Mouse (Mus musculus): ENCODE measurements at regions not wholly inside any gene's neighbourhood (a gene's known extent, or its start where the extent isn't known, plus 50 kb on each side); places are given as distances from the start of the nearest gene placed in this dataset.
A peak's percentile ranks its signal among the peaks of the same experiment; 100 is the strongest.
"Not testable (repeated sequence)": the region's sequence is repeated elsewhere in the genome, so short reads cannot be mapped to it uniquely, and the experiment has no call there.

GRCm38 (mm10) chr13:97376232-97376523, 135.3 kb downstream of the Enc1 start:
- DNase-seq (ENCODE audit: low spot score in 2 of 2) = no peak
- Histone ChIP-seq H3K27ac (no peak overlapping the region), H3K4me3 (no peak overlapping the region)
- no peak for TF ChIP-seq CTCF (conservative IDR thresholded peaks at IDR 0.05)

DNA sequence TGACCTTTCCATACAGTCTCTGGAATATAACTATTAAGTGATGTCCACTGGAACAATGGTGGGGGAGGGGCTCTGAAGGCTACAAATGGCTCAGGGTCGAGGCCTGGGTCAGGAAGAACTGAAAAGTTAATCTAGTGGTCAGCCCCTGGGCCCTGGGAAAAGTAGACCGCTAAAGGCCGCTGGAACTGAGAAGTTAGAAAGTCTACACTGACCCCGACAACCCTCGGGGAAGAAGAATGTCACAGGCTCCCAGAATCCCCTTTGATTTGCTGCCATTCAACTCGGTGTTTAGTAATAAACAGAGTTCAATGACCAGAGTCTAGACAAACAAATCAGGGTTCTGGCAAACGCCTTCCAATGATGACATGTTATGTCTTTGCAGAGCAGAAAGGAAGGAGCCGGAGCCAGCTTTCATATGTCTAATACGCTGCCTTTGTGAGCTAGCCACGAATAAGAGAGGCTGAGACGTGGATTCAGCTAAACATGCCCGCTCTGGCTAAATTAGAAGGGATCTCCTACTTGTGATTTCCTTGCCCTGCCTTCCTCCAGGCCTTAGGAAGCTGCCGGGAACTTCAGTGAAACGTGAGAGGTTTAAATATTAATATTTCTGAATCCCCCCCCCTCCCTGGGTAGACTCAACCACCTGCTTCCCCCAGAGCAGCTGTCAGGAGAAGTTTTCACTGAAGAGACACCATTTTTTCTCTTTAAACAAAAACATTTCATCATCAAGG, 134.8 kb downstream of the Enc1 start:
- Histone ChIP-seq H3K4me3 (no peak overlapping the region), H3K27ac (0 out of 2 replicates have a peak overlapping the region, but pooled peaks have one; percentile 14)
- no peak for TF ChIP-seq CTCF (conservative IDR thresholded peaks at IDR 0.05)
- DNase-seq (ENCODE audit: low spot score in 2 of 2) = no peak

DNA sequence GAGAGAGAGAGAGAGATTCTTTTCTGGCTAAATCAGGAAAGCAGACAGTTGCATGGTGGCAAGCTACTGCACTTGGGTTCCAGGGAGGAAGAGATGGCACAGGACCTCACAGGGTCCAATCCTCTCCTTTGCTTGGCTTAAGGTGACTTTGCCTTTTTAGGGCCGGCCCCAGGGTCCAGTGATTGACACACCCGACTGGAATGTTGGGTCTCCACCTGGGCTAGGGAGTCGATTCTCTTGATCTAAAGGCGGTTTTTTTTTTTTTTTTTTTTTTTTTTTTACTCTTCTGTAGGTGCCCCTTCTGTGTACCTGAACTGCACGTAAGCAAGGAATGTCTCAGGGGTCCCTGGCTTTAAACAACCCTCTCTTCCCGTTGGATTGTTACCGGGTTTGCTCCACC, 131.4 kb downstream of the Enc1 start:
- DNase-seq (ENCODE audit: low spot score in 2 of 2) = no peak
- Histone ChIP-seq H3K27ac (no peak overlapping the region), H3K4me3 (no peak overlapping the region)
- no peak for TF ChIP-seq CTCF (conservative IDR thresholded peaks at IDR 0.05)

DNA sequence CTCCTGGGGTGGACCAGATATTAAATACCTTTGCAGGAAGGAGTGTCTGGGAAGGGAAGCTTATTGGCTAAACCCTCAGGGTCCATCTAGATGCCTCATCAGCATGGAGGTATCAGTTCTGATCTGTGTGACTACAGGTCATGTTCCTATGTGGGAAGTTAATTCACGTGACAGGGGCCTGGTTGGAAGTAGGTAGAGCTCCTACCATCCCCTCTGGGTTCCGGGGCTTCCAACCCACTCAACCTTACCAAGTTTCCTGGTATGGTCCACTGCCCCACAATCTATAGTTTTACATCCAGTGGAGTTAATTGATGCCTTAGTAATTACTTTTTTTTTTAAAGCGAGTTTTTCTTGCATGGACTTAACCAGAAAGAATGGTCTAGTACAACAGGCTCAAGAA, 130.3 kb downstream of the Enc1 start:
- Histone ChIP-seq H3K4me3 (no peak overlapping the region), H3K27ac (no peak overlapping the region)
- no peak for DNase-seq (ENCODE audit: low spot score in 2 of 2)
- no peak for TF ChIP-seq CTCF (conservative IDR thresholded peaks at IDR 0.05)

DNA sequence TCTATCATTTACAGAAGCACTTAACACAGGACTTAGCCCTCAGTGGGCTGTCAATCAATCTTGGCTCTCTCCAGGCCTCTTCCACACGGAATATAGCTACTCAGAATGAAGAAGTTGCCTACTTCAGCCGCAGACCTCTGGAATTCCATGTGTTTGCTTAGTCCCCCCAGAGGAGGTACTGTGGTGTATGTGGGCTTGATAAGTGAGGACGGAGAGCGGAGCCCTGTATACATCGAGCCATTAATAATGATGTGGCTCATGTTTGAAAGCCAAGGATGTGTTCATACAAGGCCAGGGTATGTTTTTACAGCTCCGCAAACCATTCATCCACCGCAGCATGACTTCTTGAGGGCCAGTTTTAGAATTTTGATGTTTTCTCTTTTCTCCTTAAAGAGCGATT, 125.8 kb downstream of the Enc1 start:
- no peak for DNase-seq (ENCODE audit: low spot score in 2 of 2)
- TF ChIP-seq CTCF (conservative IDR thresholded peaks at IDR 0.05) = no peak
- no peak overlapping the region for H3K27ac ChIP-seq
- no peak overlapping the region for H3K4me3 ChIP-seq

DNA sequence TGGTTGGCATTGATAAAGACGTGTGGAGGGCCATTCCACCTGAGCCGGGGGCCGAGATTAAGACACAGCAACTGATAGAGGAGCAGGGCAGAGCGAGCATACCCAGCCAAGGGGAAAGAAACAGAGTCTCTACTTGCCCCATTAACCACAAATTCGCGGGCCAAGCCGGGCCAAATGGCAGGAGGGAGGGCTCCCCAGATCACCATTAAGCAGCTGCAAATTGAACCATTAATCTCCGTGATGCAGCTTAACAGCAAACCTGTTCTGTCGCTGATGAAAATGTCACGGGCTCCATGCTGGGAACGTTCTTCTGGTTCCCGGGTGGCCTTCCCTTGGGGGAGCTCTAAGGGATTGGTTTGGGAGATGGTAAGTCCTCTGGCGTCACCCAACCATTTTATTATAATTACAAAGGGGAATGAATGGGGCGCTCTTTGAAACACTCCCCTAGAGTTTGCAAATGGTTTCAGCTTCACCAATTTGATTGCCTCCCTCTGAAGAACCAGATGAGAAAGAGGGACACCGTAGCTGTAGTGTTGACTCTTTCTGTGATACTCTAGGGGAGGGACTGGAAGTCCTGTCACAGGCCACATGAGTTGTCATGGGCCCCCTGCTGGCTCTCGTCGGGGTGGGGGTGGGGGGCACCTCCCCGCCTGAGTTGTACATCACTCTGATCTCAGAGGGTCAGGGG, 124.8 kb downstream of the Enc1 start:
- Histone ChIP-seq H3K4me3 (no peak overlapping the region), H3K27ac (no peak overlapping the region)
- DNase-seq (ENCODE audit: low spot score in 2 of 2) = no peak
- TF ChIP-seq CTCF (conservative IDR thresholded peaks at IDR 0.05) = no peak

DNA sequence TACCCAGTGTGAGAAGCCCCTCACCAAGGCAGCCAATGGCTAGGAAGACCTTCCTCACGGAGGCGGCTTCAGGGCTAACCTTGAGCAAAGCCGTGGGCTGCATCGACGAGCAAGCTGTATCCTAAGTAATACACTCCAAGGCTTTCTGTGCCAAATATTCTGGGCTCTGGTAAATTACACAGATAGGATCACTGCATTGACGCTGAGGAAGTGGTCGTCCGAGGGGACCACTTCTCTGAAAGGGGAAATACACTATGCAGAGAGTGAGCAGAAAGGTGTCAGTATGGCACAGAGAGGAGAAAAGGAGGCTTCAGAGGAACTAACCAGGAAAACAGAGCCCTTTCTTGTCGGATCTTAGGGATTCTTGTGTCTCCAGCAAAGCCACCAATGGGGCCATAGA, 124.1 kb downstream of the Enc1 start:
- no peak overlapping the region for H3K27ac ChIP-seq
- no peak for DNase-seq (ENCODE audit: low spot score in 2 of 2)
- no peak overlapping the region for H3K4me3 ChIP-seq
- TF ChIP-seq CTCF (conservative IDR thresholded peaks at IDR 0.05) = no peak

- Histone ChIP-seq H3K27ac (no peak overlapping the region), H3K4me3 (no peak overlapping the region)
- no peak for TF ChIP-seq CTCF (conservative IDR thresholded peaks at IDR 0.05)
- DNase-seq (ENCODE audit: low spot score in 2 of 2) = no peak
These were observed 122.9 kb downstream of the Enc1 start for GRCm38 (mm10) chr13:97363765-97364164.

DNA sequence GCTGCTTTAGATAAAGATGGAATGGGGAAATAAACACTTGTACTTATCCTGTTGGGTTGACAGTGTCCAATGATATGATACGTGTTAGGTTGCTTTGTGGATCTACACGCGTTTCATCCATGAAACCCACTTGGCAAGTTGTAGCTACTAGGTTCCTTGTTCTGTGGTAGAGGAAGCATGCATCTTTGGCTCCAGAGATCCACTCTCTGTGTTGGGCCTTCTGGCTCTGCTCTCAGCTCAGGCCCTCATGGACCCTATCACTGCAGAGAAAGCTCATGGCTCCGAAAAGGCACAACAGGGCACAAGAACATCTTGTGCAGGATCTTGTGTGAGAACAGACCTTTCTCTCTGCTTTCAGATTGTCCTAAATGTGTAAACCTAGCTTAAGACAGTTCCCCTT, 122.3 kb downstream of the Enc1 start:
- no peak for TF ChIP-seq CTCF (conservative IDR thresholded peaks at IDR 0.05)
- H3K4me3 ChIP-seq = no peak overlapping the region
- no peak for DNase-seq (ENCODE audit: low spot score in 2 of 2)
- H3K27ac ChIP-seq = no peak overlapping the region

GRCm38 (mm10) chr13:97360551-97360950, 119.6 kb downstream of the Enc1 start:
- TF ChIP-seq CTCF (conservative IDR thresholded peaks at IDR 0.05) = no peak
- Histone ChIP-seq H3K4me3 (no peak overlapping the region), H3K27ac (no peak overlapping the region)
- no peak for DNase-seq (ENCODE audit: low spot score in 2 of 2)

GRCm38 (mm10) chr13:97358781-97359305, 117.9 kb downstream of the Enc1 start:
- Histone ChIP-seq H3K4me3 (no peak overlapping the region), H3K27ac (no peak overlapping the region)
- DNase-seq (ENCODE audit: low spot score in 2 of 2) = no peak
- TF ChIP-seq CTCF (conservative IDR thresholded peaks at IDR 0.05) = no peak

GRCm38 (mm10) chr13:97358261-97358660, 117.4 kb downstream of the Enc1 start:
- no peak overlapping the region for H3K4me3 ChIP-seq
- DNase-seq (ENCODE audit: low spot score in 2 of 2) = no peak
- TF ChIP-seq CTCF (conservative IDR thresholded peaks at IDR 0.05) = no peak
- no peak overlapping the region for H3K27ac ChIP-seq

DNA sequence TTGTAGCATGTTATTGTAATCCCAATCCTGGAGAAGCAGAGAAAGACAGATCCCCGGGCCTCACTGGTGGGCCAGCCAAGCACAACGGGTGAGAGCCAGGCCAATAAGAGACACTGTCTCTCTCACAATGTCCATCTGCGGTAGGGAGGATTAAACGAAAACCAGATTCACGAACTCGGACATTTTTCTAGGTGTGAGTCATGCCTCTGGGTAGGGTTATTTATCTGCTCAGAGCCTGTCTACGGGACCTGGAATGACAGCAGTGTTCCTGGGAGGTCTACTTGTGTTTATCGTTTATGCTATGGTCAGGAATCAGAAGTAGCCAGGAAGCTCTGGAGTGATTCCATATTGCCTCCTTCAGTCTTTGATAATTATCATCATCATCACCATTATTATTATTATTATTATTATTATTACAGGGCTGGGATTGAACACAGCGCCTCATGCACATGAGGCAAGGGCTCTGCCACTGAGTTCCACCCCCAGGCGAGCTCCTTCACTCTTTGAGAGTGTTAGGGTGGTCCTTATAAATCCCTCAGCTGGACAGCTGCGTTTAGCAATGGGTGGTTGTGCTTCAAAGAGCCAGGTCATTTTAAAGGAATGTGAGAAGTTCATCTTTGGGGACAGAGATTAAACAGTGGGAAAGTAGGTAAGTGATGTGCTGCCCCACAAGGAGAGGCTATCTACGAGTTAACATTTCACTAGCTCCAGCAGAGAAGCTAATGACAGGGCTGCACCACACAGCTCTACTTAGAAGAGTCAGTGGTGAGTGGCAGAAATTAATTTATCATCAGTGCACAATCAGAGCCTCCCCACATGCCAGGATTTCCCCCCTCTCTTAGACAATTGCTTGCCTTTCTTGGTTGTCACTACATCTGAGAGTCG, 116.3 kb downstream of the Enc1 start:
- no peak overlapping the region for H3K27ac ChIP-seq

DNA sequence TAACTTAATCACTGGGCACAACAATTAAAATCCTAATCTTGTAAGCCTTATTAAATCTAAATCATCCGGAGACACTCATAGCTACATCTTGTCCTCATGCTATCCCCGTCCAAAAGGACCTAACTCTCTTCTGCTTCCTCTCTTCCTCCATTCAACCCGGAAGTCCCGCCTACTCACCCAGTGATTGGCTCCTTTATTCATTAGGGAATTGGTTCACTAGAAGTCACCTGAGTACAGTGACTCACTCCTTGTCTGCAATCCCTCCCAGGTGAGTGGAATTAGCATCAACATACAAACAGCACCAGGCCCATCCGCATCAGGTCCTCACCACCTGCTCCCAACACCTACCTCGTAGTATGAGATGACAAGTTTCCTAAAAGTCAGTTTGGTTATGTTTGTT, 114.5 kb downstream of the Enc1 start:
- H3K27ac ChIP-seq; DNase-seq (ENCODE audit: low spot score in 2 of 2); H3K4me3 ChIP-seq: not testable (repeated sequence)

More for the DNA sequence above, 116.3 kb downstream of the Enc1 start:
- TF ChIP-seq CTCF (conservative IDR thresholded peaks at IDR 0.05) = no peak
- no peak overlapping the region for H3K4me3 ChIP-seq
- no peak for DNase-seq (ENCODE audit: low spot score in 2 of 2)

All from layer of hippocampus, adult 2 months (tissue).